15 mouse cellular contexts compared by ENCODE assay signal in genomic region chr4:57168680-57169079, GRCm38 (mm10). TPM values are rescaled to one million over a fixed set of nuclear protein-coding genes. Genes with fewer than 3 reads are reported as not detected.
"Had no signal": no experiment of that assay in that cellular context is flagged by ENCODE, and none has a peak within 500 bp of the region (broad histone marks: within the 10 kb centered on the region; RNA-seq: fewer than 3 reads in every experiment).

No protein-coding gene starts in this region.

- H3K4me2 ChIP-seq: liver, embryonic 11.5 days; liver, embryonic 13.5 days; liver, embryonic 15.5 days; lung, embryonic 15.5 days; midbrain, embryonic 11.5 days; midbrain, embryonic 13.5 days; midbrain, embryonic 15.5 days; neural tube, embryonic 12.5 days had no signal

- H3K27ac ChIP-seq: liver, embryonic 13.5 days; liver, embryonic 15.5 days; macrophage; midbrain, embryonic 13.5 days; midbrain, embryonic 15.5 days; neural tube, embryonic 12.5 days had no signal

- H3K27me3 ChIP-seq: lung, embryonic 15.5 days; midbrain, embryonic 13.5 days; midbrain, embryonic 15.5 days; neural tube, embryonic 12.5 days had no signal

- DNase-seq: liver, embryonic 13.5 days; liver, postnatal 0 days; right cerebral cortex, postnatal 14 days; thymus, adult 2 months; thymus, postnatal 25 days; thymus, postnatal 4 days had no signal

- H3K9ac ChIP-seq: liver, embryonic 13.5 days; liver, embryonic 15.5 days; liver, postnatal 0 days; lung, embryonic 15.5 days; midbrain, embryonic 13.5 days; midbrain, embryonic 15.5 days; neural tube, embryonic 12.5 days had no signal

- H3K36me3 ChIP-seq: liver, embryonic 13.5 days; liver, embryonic 15.5 days; lung, embryonic 15.5 days; midbrain, embryonic 13.5 days; midbrain, embryonic 15.5 days; neural tube, embryonic 12.5 days had no signal

- H3K4me1 ChIP-seq: midbrain, embryonic 15.5 days; neural tube, embryonic 12.5 days had no signal

- H3K4me3 ChIP-seq: liver, embryonic 13.5 days; liver, embryonic 15.5 days; lung, embryonic 15.5 days; midbrain, embryonic 13.5 days; midbrain, embryonic 15.5 days; neural tube, embryonic 12.5 days had no signal

- ATAC-seq: midbrain, embryonic 13.5 days; midbrain, embryonic 15.5 days had no signal

- H3K9me3 ChIP-seq: liver, embryonic 13.5 days; liver, embryonic 15.5 days; lung, embryonic 15.5 days; midbrain, embryonic 13.5 days; midbrain, embryonic 15.5 days; neural tube, embryonic 12.5 days had no signal

RNA-seq across cellular contexts. Expression of gene Epb41l4b, which starts 25.4 kb away (rescaled TPM):
- total RNA-seq: monocyte, adult 5-6 weeks had no signal
- polyA plus RNA-seq: macrophage had no signal
